Mouse (Mus musculus) monocyte, adult 2 months (primary cell): ENCODE data around the gene Tcp11l1.

ENCODE experiments used
- DNase-seq, 2 experiments: peaks; one replicate each; pipeline ENCODE4 v3.0.0; 2022; ENCODE audit warnings: low spot score in 2 of 2, low read depth in 1 of 2

The Tcp11l1 gene

DNA sequence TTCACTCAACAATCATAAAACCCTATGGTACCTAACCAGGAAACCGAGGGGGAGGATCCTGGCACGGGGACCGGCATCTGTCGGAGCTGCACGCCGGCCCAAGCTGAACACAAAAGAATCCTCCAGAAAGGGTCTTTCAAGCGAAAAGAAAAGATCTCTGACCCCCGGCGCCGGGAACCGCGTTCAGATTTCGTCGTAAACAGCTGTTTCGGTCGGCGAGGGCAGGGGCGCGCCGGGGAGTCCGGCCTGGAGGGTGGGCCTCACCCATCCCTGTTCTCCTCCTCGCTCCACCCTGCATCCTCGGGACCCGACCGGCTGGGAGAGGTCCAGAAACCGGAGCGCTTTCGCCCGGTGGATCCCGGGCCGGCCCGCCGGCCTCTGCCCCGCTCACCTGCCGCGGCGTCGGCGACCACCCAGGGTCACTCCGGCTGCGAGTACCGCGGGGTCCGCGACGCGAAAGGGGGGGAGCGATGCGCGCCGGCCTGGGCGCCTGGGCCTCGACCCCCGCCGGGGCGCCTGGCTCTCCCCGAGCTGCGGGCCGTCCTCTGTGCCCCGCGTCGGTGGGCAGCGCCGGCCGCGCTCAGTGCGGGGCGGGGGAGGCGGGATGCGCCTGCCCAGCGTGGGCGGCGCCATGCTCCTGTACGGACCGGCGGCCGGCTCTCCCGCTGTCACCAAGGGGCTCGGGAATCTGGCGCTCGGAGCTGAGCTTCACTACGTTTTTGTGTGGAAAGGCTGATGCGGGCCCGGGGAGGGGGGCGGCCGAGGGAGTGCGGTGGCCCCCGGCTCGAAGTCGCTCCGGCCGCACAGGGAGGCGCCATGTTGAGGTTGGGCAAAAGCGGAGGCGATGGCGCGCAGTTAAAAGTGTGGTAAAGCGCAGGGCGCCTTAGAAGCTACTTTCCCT, at the start of gene Tcp11l1:
Gene Tcp11l1 (minus strand): TSS at position 585 of the 901 bp plus-strand sequence.
- peak in 1 of 2 experiments; percentile 48 for DNase-seq

DNA sequence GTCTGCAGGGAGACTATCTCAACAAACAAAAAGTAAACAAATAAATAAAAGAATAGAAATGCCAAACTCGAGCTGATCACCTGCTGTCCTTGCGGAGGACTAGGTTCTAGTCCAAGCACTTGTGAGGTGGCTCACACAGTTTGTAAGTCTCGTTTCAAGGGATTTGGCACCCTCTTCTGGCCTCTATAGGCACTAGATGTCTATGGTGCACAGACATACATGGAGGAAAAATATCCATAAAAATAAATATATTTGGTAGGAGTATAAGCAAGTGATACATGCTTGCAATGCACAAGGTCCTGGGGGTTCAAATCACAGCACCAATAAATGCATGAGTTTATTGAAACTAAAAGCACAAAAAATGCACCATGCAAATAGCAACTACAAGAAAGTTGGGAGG, 38.6 kb upstream of the Tcp11l1 start:
- DNase-seq: no peak

DNA sequence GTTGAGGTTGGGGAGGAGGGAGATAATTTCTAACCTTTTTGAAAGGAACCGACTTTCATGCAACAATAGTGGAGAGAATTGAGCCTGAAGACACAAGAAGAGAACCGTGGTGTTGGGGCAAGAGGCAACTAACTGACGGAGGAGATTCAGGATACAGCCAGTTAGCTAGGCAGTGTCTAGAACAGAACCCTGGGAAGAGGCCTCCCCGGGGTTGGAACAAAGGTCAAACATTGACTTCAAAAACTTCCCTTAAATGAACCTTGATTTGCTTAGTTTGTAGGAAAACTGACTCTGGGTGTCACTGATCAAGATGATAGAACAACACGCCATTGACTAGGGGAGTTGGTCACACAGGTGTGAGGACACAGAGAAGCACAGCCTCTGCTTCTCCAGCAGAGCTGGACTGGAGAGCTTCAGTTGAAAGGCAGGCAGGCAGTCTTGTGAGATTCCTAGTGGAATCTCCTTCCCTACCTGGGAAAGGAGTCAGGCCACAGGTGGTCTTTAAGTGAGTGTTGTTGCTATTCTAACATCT, 36.7 kb upstream of the Tcp11l1 start:
- DNase-seq: no peak

DNA sequence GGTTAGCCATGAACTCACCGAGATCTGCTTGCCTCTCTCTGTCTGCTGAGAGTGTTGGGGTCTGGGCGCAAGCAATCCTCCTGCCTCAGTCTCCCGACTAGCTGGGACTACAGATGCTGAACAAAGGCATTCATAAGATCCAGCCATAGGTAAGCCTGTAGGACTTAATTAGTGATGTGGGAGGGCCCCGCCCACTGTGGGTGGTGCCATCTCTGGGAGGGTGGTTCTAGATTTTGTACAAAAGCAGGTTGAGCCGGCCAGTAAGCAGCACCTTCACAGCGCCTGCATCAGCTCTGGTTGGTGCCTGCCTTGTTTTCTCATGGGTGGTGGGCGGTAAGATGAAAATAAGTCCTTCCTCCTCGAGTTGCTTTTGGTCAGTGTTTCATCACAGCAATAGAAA, 34.3 kb upstream of the Tcp11l1 start:
- no peak for DNase-seq

DNA sequence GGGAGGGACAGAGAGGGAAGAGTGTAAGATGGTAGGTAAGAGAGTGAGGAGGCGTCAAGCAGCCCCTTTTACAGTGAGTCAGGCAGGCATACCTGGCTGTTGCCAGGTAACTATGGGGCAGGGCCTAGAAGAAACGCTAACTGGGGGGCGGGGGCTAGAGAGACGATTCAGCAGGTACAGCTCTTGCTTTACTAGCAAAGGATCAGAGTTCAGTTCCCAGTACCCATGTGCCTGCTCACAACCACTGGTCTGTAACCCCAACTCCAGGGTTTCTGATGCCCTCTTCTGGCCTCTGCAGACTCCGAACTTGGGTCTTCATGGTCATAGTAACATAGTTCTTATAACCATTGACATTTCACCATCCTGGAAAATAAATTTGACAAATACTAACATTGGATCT, 32.0 kb upstream of the Tcp11l1 start:
- no peak for DNase-seq

DNA sequence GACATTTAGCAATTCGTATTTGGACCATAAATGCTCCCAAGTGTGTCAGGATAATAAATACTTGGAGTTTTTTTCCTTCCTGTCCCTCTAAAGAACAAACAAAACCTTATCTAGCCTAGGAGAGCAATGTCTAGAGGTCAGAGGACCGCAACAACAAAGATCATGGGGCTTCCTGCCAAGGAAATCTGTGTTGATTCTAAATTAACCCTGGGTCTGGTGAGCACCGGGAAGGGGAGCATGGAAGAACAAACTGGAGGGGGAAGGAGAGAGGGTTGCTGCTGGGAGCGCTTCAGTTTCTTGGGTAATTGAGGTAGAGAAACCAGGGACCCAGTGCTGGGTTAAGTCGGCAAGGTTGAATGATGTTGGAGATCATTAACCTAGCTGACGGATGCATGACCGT, 31.2 kb upstream of the Tcp11l1 start:
- DNase-seq: no peak

DNA sequence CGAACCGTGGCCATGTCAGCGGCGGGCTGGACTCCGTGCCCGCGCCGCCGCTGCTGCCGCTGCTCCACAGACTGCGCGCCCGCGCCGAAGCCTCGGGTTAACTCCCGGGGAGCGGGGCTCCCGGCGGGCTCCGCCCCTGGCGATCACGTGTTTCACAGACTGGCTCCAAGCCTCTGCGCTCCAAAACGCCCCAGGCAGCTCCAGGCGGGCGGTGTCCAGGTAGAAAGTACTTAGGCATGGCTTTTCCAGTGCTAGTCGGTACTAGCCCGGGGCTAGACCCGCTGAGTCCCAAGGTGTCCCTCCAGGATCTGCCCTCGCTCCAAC, 30.7 kb upstream of the Tcp11l1 start, which contains the start of gene Depdc7:
Gene Depdc7 (minus strand): TSS at position 138 of the 324 bp plus-strand sequence.
- DNase-seq: peak; percentile 56 to 77

DNA sequence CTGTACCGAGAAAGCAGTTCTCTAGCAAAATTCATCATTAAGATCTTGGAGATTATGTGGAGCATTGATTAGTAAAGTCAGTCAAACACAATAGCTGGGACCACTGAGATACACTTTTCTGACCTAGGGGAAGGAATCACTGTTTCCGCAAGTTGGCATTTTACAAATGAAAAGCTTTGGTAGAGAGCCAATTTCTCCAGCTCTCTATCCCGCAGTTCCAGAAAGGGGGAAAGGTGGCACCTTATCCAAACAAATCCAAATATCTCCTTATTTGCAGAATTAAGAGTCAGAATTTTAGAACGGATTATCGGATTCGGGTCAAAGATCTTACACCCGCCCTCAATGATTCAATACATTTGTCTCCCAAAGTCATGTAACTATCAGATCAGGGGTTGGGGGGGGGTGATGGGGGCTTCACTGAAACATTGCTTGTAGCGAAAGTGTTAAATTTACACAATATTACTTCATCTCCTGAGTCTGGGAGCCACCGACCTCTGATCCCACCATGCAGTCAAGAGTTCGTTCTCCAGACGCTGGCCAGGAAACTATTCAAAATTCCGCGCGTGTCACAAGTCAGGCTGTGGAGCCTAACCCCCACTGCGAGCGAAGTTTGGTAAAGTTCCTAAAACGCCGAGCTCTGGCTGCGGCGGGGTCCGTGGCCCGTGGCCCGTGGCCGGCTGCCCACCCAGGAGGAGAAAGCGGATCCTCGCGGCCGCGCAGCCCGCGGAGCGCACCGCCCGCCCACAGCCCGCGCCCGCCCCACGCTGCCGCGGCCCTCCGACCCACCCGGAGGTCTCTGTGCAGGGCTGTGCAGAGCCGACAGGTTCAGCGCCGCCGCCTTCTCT, 30.1 kb upstream of the Tcp11l1 start:
- DNase-seq: no peak

DNA sequence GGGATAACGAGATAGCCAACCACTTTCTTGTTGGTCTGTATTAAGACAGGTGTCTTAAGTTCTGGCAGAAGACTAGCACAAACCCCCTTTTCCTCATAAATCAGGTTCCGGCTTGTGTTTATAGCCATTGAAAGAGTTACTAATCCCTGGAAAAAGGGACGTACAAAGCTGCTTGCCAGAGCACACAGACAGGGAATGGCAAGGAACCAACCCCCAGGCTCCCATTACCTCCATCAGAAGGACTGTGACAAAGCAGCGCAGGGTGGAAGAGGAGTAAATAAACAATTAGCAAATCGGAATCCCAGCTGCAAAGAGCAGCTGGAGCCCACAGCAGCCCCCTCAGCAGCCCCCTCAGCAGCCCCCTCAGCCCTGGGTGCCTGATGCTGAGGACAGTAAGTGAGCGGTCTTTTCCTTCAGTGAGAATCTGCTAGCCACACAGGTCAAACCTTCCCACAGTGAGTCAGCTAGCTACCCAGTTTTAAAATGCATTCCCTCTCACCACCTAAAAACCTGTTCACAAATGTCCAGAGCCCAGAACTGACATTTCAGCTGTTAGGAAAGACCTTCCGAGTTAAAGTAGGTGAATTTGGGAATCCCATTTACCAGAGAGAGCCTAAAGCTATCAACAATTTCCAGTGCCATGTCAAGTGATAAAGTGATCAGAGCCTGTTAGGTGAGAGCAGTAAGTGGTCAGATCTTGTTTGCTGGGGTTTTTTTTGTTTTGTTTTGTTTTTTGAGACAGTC, 29.2 kb upstream of the Tcp11l1 start:
- no peak for DNase-seq

DNA sequence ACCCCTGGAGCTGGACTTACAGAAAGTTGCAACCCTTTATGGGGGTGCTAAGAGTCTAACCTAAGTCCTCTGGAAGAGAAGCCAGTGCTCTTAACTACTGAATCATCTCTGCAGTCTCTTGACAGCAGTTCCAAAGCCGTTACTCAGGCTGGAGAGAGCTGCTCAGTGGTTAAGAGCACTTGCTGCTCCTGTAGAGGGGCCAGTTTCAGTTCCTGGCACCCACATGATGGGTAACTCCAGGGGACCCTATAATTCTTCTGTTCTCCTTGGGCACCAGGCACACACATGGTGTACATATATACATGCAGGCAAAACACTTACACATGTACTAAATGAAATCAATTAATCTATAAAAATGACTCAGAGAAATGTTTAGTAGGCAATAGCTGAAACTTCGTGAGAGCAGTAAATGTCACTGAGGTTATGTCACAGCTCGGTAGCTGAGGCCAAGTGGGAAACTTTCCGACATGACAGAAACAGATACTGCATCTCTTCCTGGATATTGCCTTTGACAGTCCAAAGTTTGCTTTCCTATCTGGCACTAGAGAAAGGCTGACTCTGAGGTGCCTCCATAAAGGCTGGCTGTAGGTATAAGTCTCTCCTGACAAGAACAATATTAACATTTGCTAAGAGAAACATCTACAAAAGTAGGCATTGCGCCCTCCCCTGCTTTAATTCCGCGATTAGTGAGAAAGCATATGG, 28.4 kb upstream of the Tcp11l1 start:
- DNase-seq: no peak

DNA sequence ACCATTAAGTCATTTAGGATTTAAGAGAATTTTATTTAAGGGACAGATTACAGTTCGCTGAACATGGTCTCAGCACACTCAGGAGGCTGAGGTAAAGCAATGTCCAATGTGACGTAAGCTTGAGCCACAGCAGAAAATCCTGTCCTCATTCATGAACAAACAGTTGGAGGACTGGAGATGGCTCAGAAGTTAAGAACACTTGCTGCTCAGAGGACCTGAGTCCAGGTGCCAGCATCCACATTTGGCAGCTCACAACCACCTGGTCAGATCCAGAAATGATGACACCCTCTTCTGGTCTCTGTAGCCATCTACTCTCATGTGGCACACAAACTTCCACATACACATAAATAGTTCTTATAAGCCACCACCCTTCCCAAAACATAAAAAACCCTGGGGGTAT, 27.7 kb upstream of the Tcp11l1 start:
- no peak for DNase-seq

DNA sequence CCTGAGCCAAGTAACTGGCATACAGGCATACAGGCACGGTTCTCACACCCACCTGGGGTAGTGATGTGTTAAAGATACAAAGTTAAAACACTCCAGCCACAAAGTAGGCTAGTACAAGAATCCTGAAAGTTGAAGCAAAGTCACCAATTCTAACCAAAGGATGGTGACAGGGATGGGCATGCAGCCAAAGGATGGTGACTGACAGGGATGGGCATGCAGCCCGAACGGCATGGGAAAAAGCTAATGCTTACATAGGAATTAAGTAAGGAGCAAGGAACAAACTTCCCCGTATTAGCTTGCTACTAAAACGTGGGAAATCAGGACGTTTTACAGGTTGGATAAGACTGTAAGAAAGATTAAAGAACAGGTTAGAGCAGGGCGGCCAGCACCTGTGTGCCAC, 24.3 kb upstream of the Tcp11l1 start:
- no peak for DNase-seq

DNA sequence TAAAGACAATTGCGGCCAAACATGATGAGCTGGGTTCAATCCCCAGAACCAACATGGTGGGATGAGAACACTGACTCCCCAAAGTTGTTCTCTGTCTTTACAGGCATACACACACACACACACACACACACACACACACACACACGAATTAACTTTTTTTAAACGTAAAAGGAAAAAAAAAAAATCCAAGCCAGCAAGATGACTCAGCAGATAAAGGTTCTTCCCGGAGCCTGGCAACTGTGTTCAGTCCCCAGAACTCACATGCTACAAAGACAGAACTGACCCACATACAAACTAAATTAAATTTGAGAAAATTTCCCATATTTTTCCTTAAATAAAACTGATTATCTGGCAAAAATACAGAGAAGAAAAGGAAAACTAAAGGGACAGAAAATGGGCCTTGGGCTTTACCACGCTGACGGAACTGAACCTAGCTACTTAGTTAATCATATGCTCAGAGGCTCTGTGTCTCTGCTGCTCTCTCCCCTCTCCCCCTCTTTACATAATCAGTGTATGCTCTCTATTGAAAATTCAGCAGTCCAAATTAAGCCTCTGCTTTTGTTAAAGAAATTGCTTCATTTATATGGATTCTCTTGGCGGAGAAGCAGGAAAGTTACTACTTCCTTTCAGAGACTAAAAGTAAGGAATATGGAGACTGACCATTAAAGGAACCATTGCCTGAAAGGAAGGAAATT, 20.7 kb upstream of the Tcp11l1 start:
- no peak for DNase-seq

DNA sequence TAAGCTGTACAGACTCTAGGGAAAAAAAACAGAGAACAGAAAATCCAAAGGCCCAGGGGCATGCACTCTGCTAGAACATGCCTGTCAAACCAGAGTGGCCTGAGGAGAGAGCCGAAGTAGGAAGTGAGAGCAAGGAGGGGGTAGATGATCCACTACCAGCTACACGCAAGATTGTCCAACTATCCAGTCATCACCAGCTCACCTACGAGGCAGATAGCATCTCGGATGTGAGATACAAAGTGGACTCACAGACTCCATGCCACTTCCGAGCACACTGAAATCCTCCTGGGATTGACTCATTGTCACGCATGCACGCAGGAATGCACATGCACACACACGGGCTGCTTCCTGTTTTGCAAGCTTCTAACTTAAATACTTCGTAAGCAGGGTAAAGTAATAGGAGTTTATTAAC, 20.1 kb upstream of the Tcp11l1 start:
- DNase-seq: peak; percentile 39 to 45

DNA sequence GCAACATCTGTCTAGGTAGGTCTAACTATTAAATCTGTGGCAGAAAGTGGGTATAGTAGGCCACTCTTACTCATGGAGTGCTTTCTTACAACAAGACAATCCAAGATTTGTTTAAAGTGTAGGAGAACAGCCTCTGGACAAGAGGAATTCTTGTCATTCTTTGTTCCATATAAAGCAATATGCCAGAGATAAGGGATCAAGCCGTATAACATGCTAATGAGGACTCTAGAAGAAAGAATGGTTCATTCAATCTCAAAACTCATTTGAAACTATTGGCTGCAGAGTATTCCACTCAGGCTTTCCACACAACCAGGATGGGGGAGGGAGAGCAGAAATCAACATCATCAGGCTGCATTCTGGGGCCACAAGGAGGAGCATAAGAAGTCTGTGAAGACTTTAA, 15.4 kb upstream of the Tcp11l1 start:
- DNase-seq: no peak

DNA sequence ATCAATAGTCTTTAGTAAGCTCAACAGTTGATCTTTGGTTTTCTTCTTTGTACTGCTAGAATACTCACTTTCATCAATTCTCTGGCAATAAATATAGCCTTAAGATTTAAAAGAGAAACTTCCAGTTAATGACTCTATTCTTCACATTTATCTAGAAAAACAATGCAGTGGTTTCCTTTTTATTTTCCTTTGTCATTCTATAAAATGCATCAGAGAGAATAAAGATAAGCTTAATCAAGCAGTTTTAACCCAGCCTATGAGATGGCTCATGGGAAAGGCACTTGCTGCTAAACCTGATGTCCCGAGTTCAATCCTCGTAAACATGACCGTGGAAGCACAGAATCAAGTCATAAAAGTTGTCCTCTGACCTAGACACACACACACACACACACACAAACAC, 10.1 kb upstream of the Tcp11l1 start:
- no peak for DNase-seq

DNA sequence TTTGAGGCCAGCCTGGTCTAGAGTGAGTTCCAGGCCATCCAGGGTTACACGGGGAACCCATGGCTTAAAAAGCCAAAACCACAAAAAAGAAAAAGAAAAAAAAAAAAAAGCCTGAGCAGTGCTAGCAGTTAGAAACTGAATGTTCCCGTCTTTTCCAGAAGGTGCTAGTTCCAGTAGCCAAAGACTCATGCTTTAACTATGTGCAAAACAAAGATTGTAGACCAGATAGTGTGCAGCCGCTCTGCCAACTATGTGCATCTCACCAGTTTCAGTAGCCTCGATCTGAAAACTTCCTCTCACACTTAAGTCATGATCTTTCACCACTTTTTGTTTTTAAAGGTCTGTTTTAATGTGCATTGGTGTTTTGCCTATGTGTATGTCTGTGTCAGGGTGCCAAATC, 5.9 kb upstream of the Tcp11l1 start:
- DNase-seq: no peak

DNA sequence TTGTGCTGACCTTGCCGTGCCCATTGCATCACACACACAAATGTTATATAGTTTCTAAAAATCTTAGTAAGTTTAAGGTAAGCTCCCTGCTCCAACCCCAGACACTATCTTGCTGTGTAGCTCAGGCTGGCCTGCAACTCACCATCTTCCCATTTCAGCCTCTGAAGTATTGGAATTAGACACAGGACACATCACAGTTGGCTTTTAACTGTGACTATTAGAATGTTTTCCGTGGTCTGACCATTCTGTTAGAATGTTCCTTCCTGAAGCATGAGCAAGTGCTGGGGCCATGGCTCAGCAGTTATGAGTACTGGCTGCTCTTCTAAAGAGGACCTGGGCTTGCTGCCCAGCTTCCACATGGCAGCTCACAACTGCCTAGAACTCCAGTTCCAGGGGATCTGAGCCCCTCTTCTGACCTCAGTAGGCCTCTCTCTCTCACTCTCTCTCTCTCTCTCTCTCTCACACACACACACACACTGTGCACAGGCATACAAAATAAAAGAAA, 5.3 kb upstream of the Tcp11l1 start:
- no peak for DNase-seq

DNA sequence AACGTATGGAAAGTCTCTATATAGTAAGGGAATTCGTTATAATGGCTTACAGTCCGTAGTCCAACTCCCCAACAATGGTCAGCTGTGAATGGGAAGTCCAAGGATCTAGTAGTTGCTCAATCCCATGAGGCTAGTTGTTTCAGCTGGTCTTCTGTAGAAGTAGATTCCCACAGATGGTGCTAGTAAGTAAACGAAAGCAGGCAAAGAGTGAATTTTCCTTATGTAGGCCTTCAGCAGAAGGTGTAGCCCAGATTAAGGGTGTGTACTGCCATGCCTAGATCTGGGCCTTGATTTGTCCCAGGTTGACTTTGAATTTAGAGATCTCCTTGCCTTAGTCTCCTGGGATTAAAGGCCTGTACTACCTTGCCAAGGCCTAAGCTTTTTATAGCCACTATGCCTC, 4.3 kb upstream of the Tcp11l1 start, which contains the start of gene Pin1rt1:
Gene Pin1rt1 (minus strand): TSS at position 101 of the 400 bp plus-strand sequence.
- DNase-seq: no peak

DNA sequence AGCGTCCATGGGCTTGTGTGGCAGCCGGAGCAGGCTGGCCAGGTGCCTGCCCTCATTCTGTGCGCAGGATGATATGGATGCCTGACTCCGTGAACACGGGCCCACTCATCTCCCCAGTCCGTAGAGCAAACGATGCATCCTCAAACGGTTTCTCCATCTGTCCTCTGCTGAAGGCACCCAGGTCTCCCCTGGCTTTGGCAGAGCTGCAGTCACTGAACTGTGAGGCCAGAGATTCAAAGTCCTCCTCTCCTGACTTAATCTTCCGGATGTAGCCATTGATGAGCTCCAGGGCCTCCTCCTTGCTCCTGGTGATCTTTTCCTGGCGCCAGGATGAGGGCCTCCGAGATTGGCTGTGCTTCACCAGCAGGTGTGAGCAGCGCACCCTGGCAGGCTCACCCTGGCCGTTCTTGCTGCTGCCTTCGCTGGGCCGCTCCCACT, 2.3 kb upstream of the Tcp11l1 start:
- no peak for DNase-seq
